In genomic region chr9:67605867-67606435, GRCm38 (mm10) we compare ENCODE assay signal across 11 mouse cellular contexts. TPM values are rescaled to one million over a fixed set of nuclear protein-coding genes. Genes with fewer than 3 reads are reported as not detected.
A peak's percentile ranks its signal among the peaks of the same experiment; 100 is the strongest.
DNase-seq lines count a peak whose midpoint lies in the region; ATAC-seq and TF ChIP-seq lines count a peak whose summit lies in the region.
"Had no signal": no experiment of that assay in that cellular context is flagged by ENCODE, and none has a peak within 500 bp of the region (broad histone marks: within the 10 kb centered on the region; RNA-seq: fewer than 3 reads in every experiment).

No protein-coding gene starts in this region.

- no peak overlapping the region for H3K4me2 ChIP-seq in heart, embryonic 12.5 days
- H3K4me2 ChIP-seq in kidney, embryonic 15.5 days = peak overlapping the region; percentile 17; the same call in 1 of the 2 replicates
- no peak overlapping the region for H3K4me2 ChIP-seq in lung, embryonic 16.5 days (ENCODE audit: low read depth, low read length)

- peaks cover 25% of the 10 kb centered on the region for H3K4me1 ChIP-seq in heart, embryonic 12.5 days (replicated peaks)
- peaks cover 25% of the 10 kb centered on the region for H3K4me1 ChIP-seq in kidney, embryonic 15.5 days
- no peaks in the 10 kb centered on the region for H3K4me1 ChIP-seq in lung, embryonic 16.5 days (replicated peaks; ENCODE audit: control insufficient read depth, insufficient read depth, low read length)

- H3K4me3 ChIP-seq in gastrocnemius, adult 2 months = peak overlapping the region; percentile 9; the same call in 1 of the 2 replicates
- no peak overlapping the region for H3K4me3 ChIP-seq in heart, embryonic 12.5 days
- H3K4me3 ChIP-seq in kidney, embryonic 15.5 days (replicated peaks) = no peak overlapping the region
- H3K4me3 ChIP-seq in lung, embryonic 16.5 days (ENCODE audit: low read length) = no peak overlapping the region

- H3K27ac ChIP-seq in gastrocnemius, adult 2 months = peak overlapping the region; percentile 35
- peak overlapping the region; percentile 45; the same call in 1 of the 2 replicates for H3K27ac ChIP-seq in heart, embryonic 12.5 days (ENCODE audit: poor library complexity, severe bottlenecking)
- H3K27ac ChIP-seq in kidney, embryonic 15.5 days = peak overlapping the region; percentile 72
- no peak overlapping the region for H3K27ac ChIP-seq in lung, embryonic 16.5 days (ENCODE audit: low read length)

- no peak for TF ChIP-seq CTCF in gastrocnemius, adult 2 months (IDR thresholded peaks at IDR 0.05)

- no peak for ATAC-seq in heart, embryonic 12.5 days (ENCODE audit: insufficient number of reproducible peaks, low FRiP score)
- peak; percentile 70 for ATAC-seq in kidney, embryonic 15.5 days (replicated peaks; ENCODE audit: low FRiP score)
- ATAC-seq in lung, embryonic 16.5 days (ENCODE audit: low read depth) = peak; percentile 45
- no peak for ATAC-seq in monocyte, adult 5-6 weeks (replicated peaks; ENCODE audit: insufficient number of reproducible peaks, low FRiP score, low TSS enrichment, poor library complexity, severe bottlenecking)
- ATAC-seq: midbrain, embryonic 16.5 days had no signal

- H3K36me3 ChIP-seq in heart, embryonic 12.5 days = no peaks in the 10 kb centered on the region
- no peaks in the 10 kb centered on the region for H3K36me3 ChIP-seq in kidney, embryonic 15.5 days
- H3K36me3 ChIP-seq in lung, embryonic 16.5 days (ENCODE audit: control insufficient read depth, insufficient read depth, low read length) = no peaks in the 10 kb centered on the region

- H3K9ac ChIP-seq in heart, embryonic 12.5 days = no peak overlapping the region
- no peak overlapping the region for H3K9ac ChIP-seq in kidney, embryonic 15.5 days
- no peak overlapping the region for H3K9ac ChIP-seq in lung, embryonic 16.5 days (ENCODE audit: low read length)

- no peaks in the 10 kb centered on the region for H3K9me3 ChIP-seq in heart, embryonic 12.5 days (replicated peaks)
- no peaks in the 10 kb centered on the region for H3K9me3 ChIP-seq in kidney, embryonic 15.5 days (replicated peaks)
- no peaks in the 10 kb centered on the region for H3K9me3 ChIP-seq in lung, embryonic 16.5 days (ENCODE audit: control insufficient read depth, low read length)

- 56% methylated on average over 7 of the region's 7 CpGs for WGBS in heart, embryonic 12.5 days
- WGBS in kidney, embryonic 15.5 days = 20% methylated on average over 7 of the region's 7 CpGs
- 25% methylated on average over 7 of the region's 7 CpGs for WGBS in lung, embryonic 16.5 days

- DNase-seq in gastrocnemius, adult 2 months = no peak
- no peak for DNase-seq in gastrocnemius, adult 18-20 months (ENCODE audit: low spot score)
- no peak for DNase-seq in neural tube, embryonic 10.5 days (ENCODE audit: extremely low spot score, low spot score)
- no peak for DNase-seq in layer of hippocampus, postnatal 36 days
- DNase-seq: adrenal gland, postnatal 10 days; cerebellum, adult 18-20 months had no signal

- no peaks in the 10 kb centered on the region for H3K27me3 ChIP-seq in heart, embryonic 12.5 days (replicated peaks)
- H3K27me3 ChIP-seq in kidney, embryonic 15.5 days = no peaks in the 10 kb centered on the region
- H3K27me3 ChIP-seq in lung, embryonic 16.5 days (ENCODE audit: control insufficient read depth, insufficient read depth, low read depth, low read length) = no peaks in the 10 kb centered on the region

- intact Hi-C loops in gastrocnemius, adult 2 months (cut with DNase I) = no loop called here

RNA-seq across cellular contexts. Expression of gene Tln2, which starts 46.4 kb away (rescaled TPM):
- 10 to 100 TPM; 82.5 to 83.1 TPM for total RNA-seq in gastrocnemius, adult 2 months (2021)
- total RNA-seq in gastrocnemius, adult 18-20 months (2021) = 10 to 100 TPM; 62.3 to 75.9 TPM
- polyA plus RNA-seq in heart, embryonic 12.5 days (2016; fragmentation: Nextera tagmentation; extraction: Ambion mirVana) = 57.3 and 58.9 TPM in 2 replicates
- polyA plus RNA-seq in kidney, embryonic 15.5 days (2015; fragmentation: Nextera tagmentation; extraction: Ambion mirVana) = 20.8 and 21.1 TPM in 2 replicates
- 9.9 and 11.1 TPM in 2 replicates for polyA plus RNA-seq in lung, embryonic 16.5 days (2015; fragmentation: Nextera tagmentation; extraction: Ambion mirVana)
- 10 to 100 TPM; 90.2 to 93.5 TPM for total RNA-seq in layer of hippocampus, postnatal 36 days (2021)
- 1.2 TPM in 1 of 3 replicates, not detected in the others for total RNA-seq in monocyte, adult 5-6 weeks (2017)

Comparison
In these comparisons a context has a peak if more than half of its experiments do, and no peak if none do; other contexts are left out.
1. ATAC-seq: peak in kidney, embryonic 15.5 days (single experiment) and lung, embryonic 16.5 days (single experiment); none in heart, embryonic 12.5 days (single experiment) and monocyte, adult 5-6 weeks (single experiment).
2. RNA of gene Tln2, which starts 46.4 kb away (total RNA-seq): 90.2 to 93.5 TPM in layer of hippocampus, postnatal 36 days, 82.5 to 83.1 TPM in gastrocnemius, adult 2 months and 62.3 to 75.9 TPM in gastrocnemius, adult 18-20 months; 1.2 TPM in monocyte, adult 5-6 weeks; every median in the first group is over 10 times any median in the second.